Mouse (Mus musculus): ENCODE measurements around the gene Adam17. TPM values are rescaled to one million over a fixed set of nuclear protein-coding genes. Genes with fewer than 3 reads are reported as not detected.
"Not testable (repeated sequence)": the region's sequence is repeated elsewhere in the genome, so short reads cannot be mapped to it uniquely, and the experiment has no call there.

The Adam17 gene
- total RNA-seq (2021), result 10 to 100 TPM; 18.1 to 20.6 TPM
- long read RNA-seq, experiment 1, full-length matches to known transcripts, result 11 of 14 reads
- long read RNA-seq, experiment 1, partial matches to known transcripts, result 1 of 14 reads
- long read RNA-seq, experiment 1, other reads (novel, unspliced or antisense), result 2 of 14 reads
- long read RNA-seq, experiment 2, full-length matches to known transcripts, result 14 of 22 reads
- long read RNA-seq, experiment 2, partial matches to known transcripts, result 5 of 22 reads
- long read RNA-seq, experiment 2, other reads (novel, unspliced or antisense), result 3 of 22 reads

DNA sequence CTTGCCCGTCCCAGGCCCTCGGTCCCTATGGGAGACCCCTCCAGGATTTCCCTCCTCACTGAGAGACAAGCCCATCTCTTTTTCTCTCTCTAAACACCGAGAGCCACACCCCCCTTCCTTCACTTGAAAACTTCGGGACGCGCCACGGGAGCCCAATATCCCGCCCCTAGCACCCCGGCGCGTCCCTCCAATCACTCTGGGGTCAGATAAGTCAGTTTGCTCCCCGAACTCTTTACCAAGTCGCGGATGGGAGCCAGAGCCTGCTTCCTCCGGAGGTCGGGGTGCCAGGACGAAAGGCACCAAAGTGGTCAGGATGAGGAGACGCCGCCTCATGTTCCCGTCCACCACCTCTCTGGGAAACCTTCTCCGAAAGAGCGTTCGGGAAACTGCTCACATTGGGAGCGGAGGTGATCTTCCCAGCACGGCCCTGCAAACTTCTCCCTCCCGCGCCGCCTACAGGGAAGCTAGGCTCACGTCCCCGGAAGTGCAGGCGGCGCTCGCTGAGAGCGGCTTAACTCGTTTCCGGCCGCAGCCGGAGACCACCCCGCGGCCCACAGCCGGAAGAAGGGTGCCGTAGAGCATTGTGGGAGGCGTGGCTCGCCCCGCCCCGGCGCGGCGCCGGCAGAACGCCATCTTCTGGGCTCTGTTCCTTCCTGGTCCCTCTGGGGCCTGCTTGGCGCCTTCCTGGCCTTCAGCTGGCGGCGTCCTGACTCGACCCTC lies at the start of gene Adam17:
Adam17 (minus strand) TSS at position 533 of the 720 bp plus-strand sequence.
- Histone ChIP-seq H3K27ac (peak within 1 kb of the TSS; percentile 92), H3K4me3 (peak within 1 kb of the TSS; percentile 77)
- DNase-seq (ENCODE audit: extremely low spot score in 1 of 2, low spot score in 2 of 2), result peak; percentile 97
- TF ChIP-seq CTCF (IDR thresholded peaks at IDR 0.05), result peak; percentile 79
- intact Hi-C loops (cut with DNase I), result loop anchor here (2.0 to 5.0 kb wide), 3 partner anchors 44 to 86 kb away; partner anchors contain the start of genes Cpsf3, Iah1, Itgb1bp1 and Ywhaq

DNA sequence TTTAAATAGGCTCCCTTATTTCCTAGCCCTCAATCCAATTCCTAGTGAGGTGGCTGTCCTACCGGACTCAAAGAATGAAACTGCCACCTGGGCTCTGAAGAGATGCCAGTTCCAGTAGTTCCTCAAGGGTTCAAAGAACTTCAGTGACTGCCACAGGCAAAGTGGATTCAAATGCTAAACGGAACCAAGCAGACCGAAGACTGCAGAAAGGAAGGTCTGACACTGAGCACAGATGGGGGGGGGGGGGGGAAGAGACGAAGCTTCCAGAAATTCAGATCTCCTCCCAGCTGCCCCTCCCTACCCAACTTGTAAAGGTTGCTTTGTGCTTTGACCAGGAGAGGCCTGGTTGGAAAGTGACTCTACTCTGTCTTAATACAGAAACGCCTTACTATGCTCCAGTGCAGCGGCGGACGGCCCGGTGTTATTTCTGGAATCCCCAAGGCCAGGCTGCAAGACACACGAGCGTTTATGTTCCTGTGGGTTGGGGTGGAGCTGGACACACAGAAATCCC lies 45.2 kb upstream of the Adam17 start:
- DNase-seq (ENCODE audit: extremely low spot score in 1 of 2, low spot score in 2 of 2), result peak; percentile 24 to 26
- intact Hi-C loops (cut with DNase I), result loop anchor here (5.0 kb wide), 1 partner anchor 94 kb away; no protein-coding TSS in a partner anchor
- no peak for TF ChIP-seq CTCF (IDR thresholded peaks at IDR 0.05)
- H3K27ac ChIP-seq, result peak overlapping the region; percentile 99
- peak overlapping the region; percentile 73 for H3K4me3 ChIP-seq

DNA sequence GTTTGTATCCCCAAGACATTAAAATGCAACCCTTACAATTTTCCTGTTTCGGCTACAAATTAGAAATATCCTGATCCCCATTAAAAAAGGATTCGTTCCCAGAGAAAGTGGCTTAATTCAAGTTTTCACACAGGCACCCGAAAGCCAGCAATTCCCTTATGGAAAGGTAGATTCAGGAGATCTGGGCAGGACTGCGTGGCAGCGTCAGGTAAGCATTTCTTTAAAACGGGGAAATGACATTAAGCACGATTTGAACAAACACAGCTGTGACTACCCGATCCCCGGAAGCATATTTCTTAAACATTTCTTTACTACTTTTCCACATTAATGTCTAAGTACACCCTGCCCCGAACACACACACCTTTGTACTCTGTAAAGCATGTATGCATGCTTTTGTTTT lies 44.7 kb upstream of the Adam17 start:
- peak overlapping the region; percentile 73 for H3K4me3 ChIP-seq
- peak overlapping the region; percentile 99 for H3K27ac ChIP-seq
- DNase-seq (ENCODE audit: extremely low spot score in 1 of 2, low spot score in 2 of 2), result no peak
- intact Hi-C loops (cut with DNase I), result loop anchor here (5.0 kb wide), 1 partner anchor 94 kb away; no protein-coding TSS in a partner anchor
- no peak for TF ChIP-seq CTCF (IDR thresholded peaks at IDR 0.05)

DNA sequence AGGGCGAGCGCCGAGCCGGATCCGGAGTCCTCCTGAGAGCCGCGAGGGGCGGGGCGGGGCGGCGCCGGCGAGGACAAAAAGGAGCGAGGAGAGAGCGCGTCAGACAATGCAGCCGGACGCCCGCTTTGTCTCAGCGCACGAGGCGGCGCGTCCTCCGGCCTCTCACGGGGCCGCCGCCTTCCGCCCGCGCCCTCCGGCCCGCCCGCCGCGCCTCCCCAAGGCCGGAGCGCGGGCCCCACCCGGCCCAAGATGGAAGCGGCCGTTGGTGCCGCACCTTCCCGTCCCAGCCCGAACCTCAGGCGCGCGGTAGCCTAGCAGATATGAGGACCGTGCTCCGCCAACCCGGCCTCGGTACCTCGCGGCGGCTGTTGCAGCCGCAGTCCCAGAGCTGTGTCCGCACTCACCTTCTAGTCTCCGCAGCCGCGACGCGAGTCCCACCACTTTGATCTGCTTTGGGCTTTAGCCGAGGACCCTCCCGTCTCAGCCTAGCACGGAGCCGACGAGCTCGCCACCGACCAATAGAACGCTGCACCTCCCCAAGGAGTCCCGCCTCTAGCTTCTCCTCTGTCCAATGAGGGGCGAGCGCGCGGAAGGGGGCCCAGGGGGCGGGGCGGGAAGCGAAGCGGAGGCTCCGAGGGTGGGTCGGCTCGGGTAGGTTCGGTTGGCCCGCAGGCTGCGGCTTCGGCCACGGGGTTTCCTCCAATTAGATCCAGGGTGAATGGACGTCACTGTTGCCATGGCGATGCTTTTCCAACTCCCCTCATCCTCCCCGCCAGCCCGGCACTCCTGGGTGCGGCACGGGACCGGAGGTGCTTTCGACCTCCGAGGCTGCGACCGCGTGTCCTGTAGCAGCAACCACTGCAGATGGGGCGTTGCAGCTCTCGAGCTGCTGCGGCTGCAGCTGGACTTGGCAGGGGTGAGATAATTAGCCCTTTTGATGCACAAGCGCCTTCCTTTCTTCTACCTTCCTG lies 44.0 kb upstream of the Adam17 start, which contains the start of gene Ywhaq:
Ywhaq (minus strand) TSS at position 538 of the 971 bp plus-strand sequence.
- Histone ChIP-seq H3K27ac (peak within 1 kb of the TSS; percentile 99), H3K4me3 (peak within 1 kb of the TSS; percentile 73)
- DNase-seq (ENCODE audit: extremely low spot score in 1 of 2, low spot score in 2 of 2), result peak; percentile 97
- TF ChIP-seq CTCF (IDR thresholded peaks at IDR 0.05), result no peak
- intact Hi-C loops (cut with DNase I), result loop anchor here (2.0 to 5.0 kb wide), 2 partner anchors 45 to 95 kb away; partner anchors contain the start of gene Adam17

DNA sequence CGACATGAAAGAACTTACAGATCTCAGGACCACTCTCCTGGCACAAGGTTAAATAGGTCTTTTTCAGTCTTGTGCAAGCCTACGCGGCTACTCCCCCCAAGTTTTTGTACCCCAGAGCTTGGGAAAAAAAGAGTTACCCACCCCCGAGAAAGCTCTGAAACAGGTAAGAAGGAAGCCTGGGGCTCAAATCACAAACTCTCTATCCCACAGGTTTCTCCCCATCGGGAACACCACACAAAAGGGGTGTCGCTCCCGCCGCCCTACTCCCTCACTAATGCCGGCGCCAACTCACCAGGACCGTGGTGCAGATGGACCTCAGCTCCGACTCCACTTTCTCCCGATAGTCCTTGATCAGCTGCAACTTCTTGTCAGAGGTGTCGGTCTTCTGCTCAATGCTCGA lies 43.1 kb upstream of the Adam17 start:
- H3K27ac ChIP-seq, result peak overlapping the region; percentile 52; the same call in 1 of the 2 replicates
- no peak for TF ChIP-seq CTCF (IDR thresholded peaks at IDR 0.05)
- intact Hi-C loops (cut with DNase I), result loop anchor here (2.0 to 5.0 kb wide), 2 partner anchors 44 to 96 kb away; partner anchors contain the start of gene Adam17
- peak overlapping the region; percentile 73 for H3K4me3 ChIP-seq
- no peak for DNase-seq (ENCODE audit: extremely low spot score in 1 of 2, low spot score in 2 of 2)

DNA sequence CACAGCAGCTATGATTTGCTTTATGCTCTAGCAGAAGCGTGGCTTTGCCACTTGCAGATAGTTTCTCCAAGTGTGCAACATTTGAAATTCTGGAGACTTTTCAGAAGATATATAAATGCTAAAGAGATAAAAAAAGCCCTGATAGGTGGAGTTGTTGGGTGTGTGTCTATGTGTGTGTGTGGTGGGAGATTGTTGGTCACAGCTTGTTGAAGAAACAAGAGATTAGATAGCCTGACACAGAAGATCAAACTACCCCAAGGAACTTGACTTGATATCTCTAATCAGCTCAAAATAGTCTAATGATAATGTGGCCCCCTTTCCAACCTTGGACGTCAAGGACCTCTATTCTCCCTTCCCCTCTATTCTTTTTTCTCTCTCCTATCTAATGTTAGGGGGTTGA lies 37.2 kb upstream of the Adam17 start:
- Histone ChIP-seq H3K27ac (no peak overlapping the region), H3K4me3 (no peak overlapping the region)
- TF ChIP-seq CTCF (IDR thresholded peaks at IDR 0.05), result no peak
- intact Hi-C loops (cut with DNase I), result no loop called here
- DNase-seq (ENCODE audit: extremely low spot score in 1 of 2, low spot score in 2 of 2), result no peak

DNA sequence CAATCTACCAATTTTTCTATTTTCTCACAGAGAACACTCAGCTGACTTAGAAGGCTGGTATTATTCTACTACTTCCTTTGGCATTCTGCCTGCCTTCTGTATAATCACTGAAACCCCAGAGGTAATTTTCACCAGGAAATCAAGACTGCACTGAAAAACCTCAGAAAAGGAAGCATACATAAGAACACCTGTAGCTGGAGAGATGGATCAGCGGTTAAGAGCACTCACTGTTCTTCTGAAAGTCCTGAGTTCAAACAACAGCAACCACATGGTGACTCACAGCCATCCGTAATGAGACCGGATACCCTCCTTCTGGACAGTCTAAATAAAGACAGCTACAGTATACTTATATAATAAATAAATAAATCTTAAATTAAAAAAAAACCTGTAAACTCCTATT lies 36.2 kb upstream of the Adam17 start:
- no peak overlapping the region for H3K4me3 ChIP-seq
- DNase-seq (ENCODE audit: extremely low spot score in 1 of 2, low spot score in 2 of 2), result no peak
- H3K27ac ChIP-seq, result no peak overlapping the region
- intact Hi-C loops (cut with DNase I), result no loop called here
- no peak for TF ChIP-seq CTCF (IDR thresholded peaks at IDR 0.05)

DNA sequence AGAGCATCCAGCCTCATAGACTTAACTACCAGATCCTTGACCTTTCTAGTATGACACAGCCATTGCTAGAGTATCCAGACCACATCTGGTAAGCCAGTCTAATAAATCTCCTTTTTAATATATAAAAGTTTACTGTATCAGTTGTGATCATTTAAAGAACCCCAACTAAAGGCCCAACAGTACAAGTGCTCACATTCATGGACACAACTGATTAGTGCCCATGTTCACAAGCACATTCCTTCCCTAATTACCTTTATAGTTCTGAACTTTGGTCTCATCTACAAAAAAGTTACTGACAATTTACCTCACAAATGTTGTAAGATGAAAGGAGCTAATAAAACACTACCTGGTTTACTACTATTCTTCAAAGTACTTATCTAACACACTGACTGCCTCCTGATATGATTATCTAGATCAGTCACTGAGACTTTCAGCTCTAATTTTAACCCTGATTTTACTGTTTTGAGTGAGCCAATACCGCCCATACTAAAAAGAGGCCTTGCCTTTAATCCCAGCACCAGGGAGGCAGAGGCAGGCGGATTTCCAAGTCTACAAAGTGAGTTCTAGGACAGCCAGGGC lies 35.4 kb upstream of the Adam17 start:
- intact Hi-C loops (cut with DNase I), result no loop called here
- no peak overlapping the region for H3K27ac ChIP-seq
- H3K4me3 ChIP-seq, result no peak overlapping the region
- TF ChIP-seq CTCF (IDR thresholded peaks at IDR 0.05), result no peak
- no peak for DNase-seq (ENCODE audit: extremely low spot score in 1 of 2, low spot score in 2 of 2)

DNA sequence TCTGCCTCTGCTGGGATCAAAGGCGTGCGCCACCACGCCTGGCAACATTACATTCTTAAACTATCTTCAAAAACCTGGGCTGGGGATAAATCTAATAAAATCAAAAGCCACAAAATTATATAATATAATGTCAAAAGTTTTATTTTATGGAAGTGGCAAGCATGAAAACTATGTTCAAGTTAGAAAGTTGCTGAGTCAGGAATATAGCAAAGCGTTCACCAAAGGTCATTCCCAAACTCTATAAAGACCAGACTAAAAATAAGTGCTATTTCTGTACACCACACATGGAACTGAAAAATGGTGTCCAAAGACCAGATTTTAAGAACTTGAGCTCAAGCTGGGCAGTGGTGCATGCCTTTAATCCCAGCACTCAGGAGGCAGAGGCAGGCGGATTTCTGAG lies 29.3 kb upstream of the Adam17 start:
- intact Hi-C loops (cut with DNase I), result no loop called here
- Histone ChIP-seq H3K27ac (no peak overlapping the region), H3K4me3 (no peak overlapping the region)
- DNase-seq (ENCODE audit: extremely low spot score in 1 of 2, low spot score in 2 of 2), result no peak
- TF ChIP-seq CTCF (IDR thresholded peaks at IDR 0.05), result no peak

DNA sequence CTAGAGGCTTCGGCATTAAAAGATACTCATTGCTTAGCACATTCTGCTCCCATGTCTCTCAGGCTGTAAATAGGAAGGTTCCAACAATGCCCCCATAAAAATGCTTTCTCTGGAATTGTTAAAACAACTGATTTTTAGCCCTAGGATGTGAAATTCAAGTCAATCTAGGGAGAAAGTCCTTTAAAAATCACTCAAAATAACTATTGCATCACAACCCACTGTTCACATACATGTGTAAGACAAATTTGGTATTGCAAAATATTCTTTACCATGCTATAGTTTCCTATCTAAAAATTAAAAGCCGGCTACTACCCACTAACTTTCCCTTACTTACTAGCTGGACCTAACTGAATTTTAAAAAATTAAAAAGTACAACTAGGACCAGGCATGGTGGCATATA lies 12.8 kb upstream of the Adam17 start:
- TF ChIP-seq CTCF (IDR thresholded peaks at IDR 0.05), result no peak
- intact Hi-C loops (cut with DNase I), result no loop called here
- DNase-seq (ENCODE audit: extremely low spot score in 1 of 2, low spot score in 2 of 2), result no peak
- no peak overlapping the region for H3K27ac ChIP-seq
- H3K4me3 ChIP-seq, result no peak overlapping the region

DNA sequence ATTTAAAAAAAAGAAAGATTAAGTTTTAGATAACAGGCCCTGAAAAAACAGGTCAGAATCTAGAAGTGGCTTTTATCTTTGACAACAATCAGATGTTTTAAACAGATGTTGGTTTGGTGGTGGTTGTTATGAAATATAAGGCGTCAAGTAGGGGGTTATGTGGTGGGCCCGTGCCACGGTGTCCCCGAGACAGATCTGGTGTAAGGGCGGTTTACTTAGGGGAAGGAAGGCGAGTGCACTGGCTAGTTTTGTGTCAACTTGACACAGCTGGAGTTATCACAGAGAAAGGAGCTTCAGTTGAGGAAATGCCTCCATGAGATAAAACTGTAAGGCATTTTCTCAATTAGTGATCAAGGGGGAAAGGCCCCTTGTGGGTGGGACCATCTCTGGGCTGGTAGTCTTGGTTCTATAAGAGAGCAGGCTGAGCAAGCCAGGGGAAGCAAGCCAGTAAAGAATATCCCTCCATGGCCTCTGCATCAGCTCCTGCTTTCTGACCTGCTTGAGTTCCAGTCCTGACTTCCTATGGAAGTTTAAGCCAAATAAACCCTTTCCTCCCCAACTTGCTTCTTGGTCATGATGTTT lies 5.4 kb upstream of the Adam17 start:
- H3K4me3 ChIP-seq; intact Hi-C loops (cut with DNase I): not testable (repeated sequence)

More for the DNA sequence above, 5.4 kb upstream of the Adam17 start:
- H3K27ac ChIP-seq; DNase-seq (ENCODE audit: extremely low spot score in 1 of 2, low spot score in 2 of 2): not testable (repeated sequence)
